Mouse (Mus musculus) kidney, embryonic 16.5 days (tissue): ENCODE results near the gene Cdt1. TPM values are rescaled to one million over a fixed set of nuclear protein-coding genes. Genes with fewer than 3 reads are reported as not detected.
A peak's percentile ranks its signal among the peaks of the same experiment; 100 is the strongest.
"Not testable (repeated sequence)": the region's sequence is repeated elsewhere in the genome, so short reads cannot be mapped to it uniquely, and the experiment has no call there.

Source experiments
- ATAC-seq: fragments of 200-750 bp; cut with Nextera tagmentation; 2 replicates; pipeline ENCODE4 v1.8.0; 2017; ENCODE audit warnings: moderate TSS enrichment; ENCODE audit not compliant: low FRiP score, low TSS enrichment
- H3K27ac ChIP-seq: fragments of 300-500 bp; sonication (generic); 2 replicates; pipeline ENCODE4 v1.5.1; 2014; ENCODE audit warnings: low read length
- H3K27me3 ChIP-seq: fragments of 300-500 bp; sonication (generic); 2 replicates; pipeline ENCODE4 v1.6.1; 2014; ENCODE audit warnings: low read length, control low read depth, mixed read lengths; ENCODE audit not compliant: insufficient read depth
- H3K36me3 ChIP-seq: fragments of 300-500 bp; sonication (generic); 2 replicates; pipeline ENCODE4 v1.6.1; 2014; ENCODE audit warnings: low read length, control low read depth, mixed read lengths; ENCODE audit not compliant: insufficient read depth
- H3K4me1 ChIP-seq: fragments of 300-500 bp; sonication (generic); 2 replicates; pipeline ENCODE4 v1.6.1; 2014; ENCODE audit warnings: low read length, control low read depth, mixed read lengths; ENCODE audit not compliant: insufficient read depth
- H3K4me2 ChIP-seq: fragments of 300-500 bp; sonication (generic); replicated peaks from 2 replicates; pipeline ENCODE4 v1.6.1; 2014; ENCODE audit warnings: low read depth, low read length
- H3K4me3 ChIP-seq: fragments of 300-500 bp; sonication (generic); 2 replicates; pipeline ENCODE4 v1.5.1; 2014; ENCODE audit warnings: mild to moderate bottlenecking, low read length
- H3K9ac ChIP-seq: fragments of 300-500 bp; sonication (generic); replicated peaks from 2 replicates; pipeline ENCODE4 v1.6.1; 2014; ENCODE audit warnings: low read length
- H3K9me3 ChIP-seq: fragments of 300-500 bp; sonication (generic); 2 replicates; pipeline ENCODE4 v1.6.1; 2016; ENCODE audit warnings: low read length, control low read depth
- WGBS: fragments of 180-500 bp; shearing (Covaris S2); extraction: QIAGEN DNeasy Blood & Tissue Kit; methylation state at CpG from one replicate; pipeline ENCODE4 v1.1.7; 2014; 5-methylcytosine and 5-hydroxymethylcytosine counted together
- polyA plus RNA-seq: library from polyadenylated mRNA; unstranded; fragments of >200 nt; fragmentation: Nextera tagmentation; extraction: Ambion mirVana; gene quantifications from 2 replicates; pipeline ENCODE4 v1.2.1, GENCODE M21; 2015

The Cdt1 gene
- polyA plus RNA-seq, 1 experiment from 2014 or later: 43.0 TPM

GRCm38 (mm10) chr8:122571750-122572267 lies 4.0 kb downstream of the Cdt1 start:
- Histone ChIP-seq H3K27me3 (no peaks in the 10 kb centered on the region), H3K4me2 (no peak overlapping the region), H3K9ac (no peak overlapping the region), H3K4me3 (no peak overlapping the region), H3K36me3 (peaks cover 34% of the 10 kb centered on the region), H3K27ac (no peak overlapping the region), H3K9me3 (no peaks in the 10 kb centered on the region), H3K4me1 (peaks cover 42% of the 10 kb centered on the region)
- 88% methylated on average over 17 of the region's 17 CpGs for WGBS
- no peak for ATAC-seq

GRCm38 (mm10) chr8:122572751-122573150 lies 4.9 kb downstream of the Cdt1 start:
- Histone ChIP-seq H3K36me3 (peaks cover 34% of the 10 kb centered on the region), H3K27me3 (no peaks in the 10 kb centered on the region), H3K9ac (no peak overlapping the region), H3K9me3 (no peaks in the 10 kb centered on the region), H3K4me1 (peaks cover 44% of the 10 kb centered on the region), H3K4me2 (no peak overlapping the region), H3K27ac (no peak overlapping the region), H3K4me3 (no peak overlapping the region)
- WGBS: 90% methylated on average over 3 of the region's 3 CpGs
- ATAC-seq: no peak

GRCm38 (mm10) chr8:122573176-122573575 lies 5.4 kb downstream of the Cdt1 start:
- not testable (repeated sequence) for H3K27ac ChIP-seq
- peaks cover 34% of the 10 kb centered on the region for H3K36me3 ChIP-seq

GRCm38 (mm10) chr8:122573577-122573976 lies 5.8 kb downstream of the Cdt1 start:
- ATAC-seq: no peak
- H3K27me3 ChIP-seq: no peaks in the 10 kb centered on the region
- H3K36me3 ChIP-seq: peaks cover 34% of the 10 kb centered on the region
- H3K9ac ChIP-seq: no peak overlapping the region
- no peaks in the 10 kb centered on the region for H3K9me3 ChIP-seq
- H3K4me1 ChIP-seq: peaks cover 46% of the 10 kb centered on the region
- H3K4me3 ChIP-seq: no peak overlapping the region
- 61% methylated on average over 9 of the region's 9 CpGs for WGBS
- no peak overlapping the region for H3K4me2 ChIP-seq
- no peak overlapping the region for H3K27ac ChIP-seq

More at GRCm38 (mm10) chr8:122573176-122573575, 5.4 kb downstream of the Cdt1 start:
- H3K4me3 ChIP-seq, ATAC-seq, H3K4me2 ChIP-seq, H3K9me3 ChIP-seq, H3K27me3 ChIP-seq, H3K9ac ChIP-seq: not testable (repeated sequence)
- 57% methylated on average over 4 of the region's 4 CpGs for WGBS
- peaks cover 44% of the 10 kb centered on the region for H3K4me1 ChIP-seq

- Histone ChIP-seq H3K27ac (peak overlapping the region; percentile 73), H3K27me3 (no peaks in the 10 kb centered on the region), H3K9me3 (no peaks in the 10 kb centered on the region), H3K4me2 (no peak overlapping the region), H3K9ac (no peak overlapping the region), H3K4me3 (no peak overlapping the region), H3K4me1 (peaks cover 46% of the 10 kb centered on the region), H3K36me3 (peaks cover 34% of the 10 kb centered on the region)
- 15% methylated on average over 3 of the region's 3 CpGs for WGBS
- no peak for ATAC-seq
Measured at GRCm38 (mm10) chr8:122574264-122574663, 6.4 kb downstream of the Cdt1 start.

GRCm38 (mm10) chr8:122574667-122575251 lies 6.9 kb downstream of the Cdt1 start:
- no peak for ATAC-seq
- no peaks in the 10 kb centered on the region for H3K9me3 ChIP-seq
- H3K4me3 ChIP-seq: peak overlapping the region; percentile 77
- H3K27ac ChIP-seq: peak overlapping the region; percentile 73
- H3K36me3 ChIP-seq: peaks cover 31% of the 10 kb centered on the region
- no peaks in the 10 kb centered on the region for H3K27me3 ChIP-seq
- H3K4me1 ChIP-seq: peaks cover 46% of the 10 kb centered on the region
- 24% methylated on average over 10 of the region's 10 CpGs for WGBS
- H3K9ac ChIP-seq: peak overlapping the region; percentile 24; the same call in 1 of the 2 replicates
- H3K4me2 ChIP-seq: peak overlapping the region; percentile 89

GRCm38 (mm10) chr8:122575286-122575685 lies 7.5 kb downstream of the Cdt1 start:
- Histone ChIP-seq H3K4me2 (peak overlapping the region; percentile 89), H3K4me3 (peak overlapping the region; percentile 77), H3K27ac (peak overlapping the region; percentile 73), H3K9me3 (no peaks in the 10 kb centered on the region), H3K36me3 (peaks cover 26% of the 10 kb centered on the region), H3K27me3 (no peaks in the 10 kb centered on the region), H3K4me1 (peaks cover 49% of the 10 kb centered on the region), H3K9ac (peak overlapping the region; percentile 24; the same call in 1 of the 2 replicates)
- 0 out of 2 replicates have a peak, but pooled peaks have one; percentile 25 for ATAC-seq
- 52% methylated on average over 8 of the region's 8 CpGs for WGBS

- H3K27ac ChIP-seq: peak overlapping the region; percentile 77
- WGBS: 16% methylated on average over 21 of the region's 21 CpGs
- H3K4me1 ChIP-seq: peaks cover 52% of the 10 kb centered on the region
- H3K9ac ChIP-seq: peak overlapping the region; percentile 89
- ATAC-seq: peak; percentile 4; the same call in 1 of the 2 replicates
- H3K9me3 ChIP-seq: no peaks in the 10 kb centered on the region
- no peaks in the 10 kb centered on the region for H3K27me3 ChIP-seq
- H3K4me3 ChIP-seq: peak overlapping the region; percentile 77
- peak overlapping the region; percentile 89 for H3K4me2 ChIP-seq
- H3K36me3 ChIP-seq: peaks cover 19% of the 10 kb centered on the region
Measured at GRCm38 (mm10) chr8:122575735-122576647, 8.2 kb downstream of the Cdt1 start.

GRCm38 (mm10) chr8:122576648-122577022 lies 8.8 kb downstream of the Cdt1 start, which contains the start of gene Aprt:
Gene Aprt (minus strand): TSS chr8:122576909.
- peak within 1 kb of the TSS; percentile 81 for H3K27ac ChIP-seq
- under 1% methylated on average over 39 of the region's 39 CpGs for WGBS
- H3K4me1 ChIP-seq: peaks cover 52% of the 10 kb centered on the region

More at GRCm38 (mm10) chr8:122576648-122577022, 8.8 kb downstream of the Cdt1 start, which contains the start of gene Aprt:
- ATAC-seq: peak; percentile 80
- Histone ChIP-seq H3K9me3 (no peaks in the 10 kb centered on the region), H3K4me2 (peak within 1 kb of the TSS; percentile 89), H3K4me3 (peak within 1 kb of the TSS; percentile 77), H3K36me3 (peaks cover 13% of the 10 kb centered on the region), H3K27me3 (no peaks in the 10 kb centered on the region), H3K9ac (peak within 1 kb of the TSS; percentile 89)
